Mouse (Mus musculus) thymus, postnatal 25 days (tissue): ENCODE measurements around the gene Foxm1.
A peak's percentile ranks its signal among the peaks of the same experiment; 100 is the strongest.
"Not testable (repeated sequence)": the region's sequence is repeated elsewhere in the genome, so short reads cannot be mapped to it uniquely, and the experiment has no call there.

Experiments
- DNase-seq: peaks from one replicate; pipeline ENCODE4 v3.0.0; 2022

Gene Foxm1

GRCm38 (mm10) chr6:128376371-128377085 lies 13.8 kb downstream of the Foxm1 start:
- DNase-seq = no peak

- DNase-seq = no peak
These were observed 16.9 kb downstream of the Foxm1 start for GRCm38 (mm10) chr6:128379636-128380035.

- DNase-seq = not testable (repeated sequence)
These were observed 17.9 kb downstream of the Foxm1 start for GRCm38 (mm10) chr6:128380594-128381167.

GRCm38 (mm10) chr6:128381254-128381653 lies 18.5 kb downstream of the Foxm1 start:
- DNase-seq = no peak

- DNase-seq = no peak
These were observed 21.0 kb downstream of the Foxm1 start for GRCm38 (mm10) chr6:128383752-128384151.

- DNase-seq = no peak
These were observed 22.3 kb downstream of the Foxm1 start for GRCm38 (mm10) chr6:128385026-128385425.

- no peak for DNase-seq
These were observed 26.4 kb downstream of the Foxm1 start for GRCm38 (mm10) chr6:128389185-128389584.

- no peak for DNase-seq
These were observed 27.9 kb downstream of the Foxm1 start for GRCm38 (mm10) chr6:128390683-128391082.

- DNase-seq = no peak
These were observed 35.0 kb downstream of the Foxm1 start for GRCm38 (mm10) chr6:128397574-128398261.

- no peak for DNase-seq
These were observed 36.2 kb downstream of the Foxm1 start, which contains the start of gene Nrip2 for GRCm38 (mm10) chr6:128398996-128399395. Nrip2 (plus strand) TSS chr6:128399296.

GRCm38 (mm10) chr6:128399421-128400185 lies 36.8 kb downstream of the Foxm1 start:
- DNase-seq = no peak

- no peak for DNase-seq
These were observed 41.9 kb downstream of the Foxm1 start for GRCm38 (mm10) chr6:128404708-128405107.

GRCm38 (mm10) chr6:128408544-128409125 lies 45.9 kb downstream of the Foxm1 start:
- no peak for DNase-seq

GRCm38 (mm10) chr6:128410305-128410704 lies 47.5 kb downstream of the Foxm1 start:
- DNase-seq = no peak

GRCm38 (mm10) chr6:128411115-128411514 lies 48.3 kb downstream of the Foxm1 start:
- DNase-seq = peak; percentile 79

GRCm38 (mm10) chr6:128416169-128416568 lies 53.4 kb downstream of the Foxm1 start:
- no peak for DNase-seq

- no peak for DNase-seq
These were observed 55.3 kb downstream of the Foxm1 start for GRCm38 (mm10) chr6:128418076-128418475.

- DNase-seq = no peak
These were observed 58.3 kb downstream of the Foxm1 start for GRCm38 (mm10) chr6:128421036-128421435.

GRCm38 (mm10) chr6:128421480-128421879 lies 58.7 kb downstream of the Foxm1 start:
- no peak for DNase-seq

GRCm38 (mm10) chr6:128423496-128424268 lies 60.9 kb downstream of the Foxm1 start:
- DNase-seq = no peak

- peak; percentile 95 for DNase-seq
These were observed 61.7 kb downstream of the Foxm1 start, which contains the start of gene Itfg2 for GRCm38 (mm10) chr6:128424269-128425019. Itfg2 (minus strand) TSS chr6:128424931.
